Mouse (Mus musculus) stomach, embryonic 14.5 days (tissue): Measurements from ENCODE around the gene Ms4a4d. TPM values are rescaled to one million over a fixed set of nuclear protein-coding genes. Genes with fewer than 3 reads are reported as not detected.
"Not testable (repeated sequence)": the region's sequence is repeated elsewhere in the genome, so short reads cannot be mapped to it uniquely, and the experiment has no call there.

ENCODE experiments used
- ATAC-seq: fragments of 200-750 bp; cut with Nextera tagmentation; 2 replicates; pipeline ENCODE4 v1.8.0; 2017; ENCODE audit warnings: low read depth, moderate TSS enrichment; ENCODE audit not compliant: insufficient number of reproducible peaks, insufficient read depth, low FRiP score
- H3K27ac ChIP-seq: fragments of 300-500 bp; sonication (generic); 2 replicates; pipeline ENCODE4 v1.5.1; 2014; ENCODE audit warnings: mild to moderate bottlenecking, low read length, moderate library complexity, mixed read lengths
- H3K27me3 ChIP-seq: fragments of 300-500 bp; sonication (generic); 2 replicates; pipeline ENCODE4 v1.6.1; 2014; ENCODE audit warnings: low read length, control low read depth, mixed read lengths; ENCODE audit not compliant: control insufficient read depth, insufficient read depth
- H3K36me3 ChIP-seq: fragments of 300-500 bp; sonication (generic); 2 replicates; pipeline ENCODE4 v1.6.1; 2014; ENCODE audit warnings: mild to moderate bottlenecking, control low read depth, low read length, moderate library complexity, mixed read lengths; ENCODE audit not compliant: control insufficient read depth, insufficient read depth
- H3K4me1 ChIP-seq: fragments of 300-500 bp; sonication (generic); 2 replicates; pipeline ENCODE4 v1.6.1; 2014; ENCODE audit warnings: low read length, control low read depth, mixed read lengths; ENCODE audit not compliant: control insufficient read depth, insufficient read depth
- H3K4me2 ChIP-seq: fragments of 300-500 bp; sonication (generic); replicated peaks from 2 replicates; pipeline ENCODE4 v1.6.1; 2014; ENCODE audit warnings: low read depth, low read length, control low read depth
- H3K4me3 ChIP-seq: fragments of 300-500 bp; sonication (generic); 2 replicates; pipeline ENCODE4 v1.5.1; 2014; ENCODE audit warnings: low read depth, low read length, control low read depth
- H3K9ac ChIP-seq: fragments of 300-500 bp; sonication (generic); replicated peaks from 2 replicates; pipeline ENCODE4 v1.6.1; 2014; ENCODE audit warnings: low read depth, mild to moderate bottlenecking, control low read depth, low read length, moderate library complexity, mixed read lengths
- H3K9me3 ChIP-seq: fragments of 300-500 bp; sonication (generic); 2 replicates; pipeline ENCODE4 v1.6.1; 2016; ENCODE audit warnings: low read depth, low read length, control low read depth; ENCODE audit not compliant: control insufficient read depth
- WGBS: fragments of 180-500 bp; shearing (Covaris S2); extraction: QIAGEN DNeasy Blood & Tissue Kit; methylation state at CpG from one replicate; pipeline ENCODE4 v1.1.7; 2014; 5-methylcytosine and 5-hydroxymethylcytosine counted together
- polyA plus RNA-seq: library from polyadenylated mRNA; unstranded; fragments of >200 nt; fragmentation: Nextera tagmentation; extraction: Ambion mirVana; gene quantifications from 2 replicates; pipeline ENCODE4 v1.2.1, GENCODE M21; 2014

The Ms4a4d gene
- polyA plus RNA-seq, 1 experiment from 2014 or later, result 2.1 TPM

DNA sequence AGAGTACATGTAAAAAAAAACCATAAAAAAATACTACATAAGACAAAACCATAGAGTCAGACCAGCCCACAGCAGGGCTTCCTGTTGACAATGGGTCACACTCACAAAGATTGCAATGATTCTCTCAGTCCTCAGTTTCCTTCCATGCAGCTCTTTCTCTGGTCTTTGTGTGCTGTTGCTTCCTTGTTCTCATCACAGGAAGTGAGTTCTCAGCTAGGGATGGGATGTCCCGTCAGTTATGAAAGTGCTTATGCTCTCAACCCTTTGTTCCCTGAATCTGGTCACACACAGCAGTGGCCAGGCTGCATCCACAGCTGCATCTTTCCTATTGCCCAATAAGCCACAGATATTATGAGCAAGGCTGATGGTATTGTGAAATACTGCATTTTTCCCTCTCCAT lies 23.1 kb upstream of the Ms4a4d start:
- no peak overlapping the region for H3K9ac ChIP-seq
- no peaks in the 10 kb centered on the region for H3K4me1 ChIP-seq
- H3K4me2 ChIP-seq, result no peak overlapping the region
- no peaks in the 10 kb centered on the region for H3K27me3 ChIP-seq
- 71% methylated on average over 1 of the region's 1 CpGs for WGBS
- no peak for ATAC-seq
- H3K9me3 ChIP-seq, result no peaks in the 10 kb centered on the region
- no peaks in the 10 kb centered on the region for H3K36me3 ChIP-seq
- H3K27ac ChIP-seq, result no peak overlapping the region
- H3K4me3 ChIP-seq, result no peak overlapping the region

DNA sequence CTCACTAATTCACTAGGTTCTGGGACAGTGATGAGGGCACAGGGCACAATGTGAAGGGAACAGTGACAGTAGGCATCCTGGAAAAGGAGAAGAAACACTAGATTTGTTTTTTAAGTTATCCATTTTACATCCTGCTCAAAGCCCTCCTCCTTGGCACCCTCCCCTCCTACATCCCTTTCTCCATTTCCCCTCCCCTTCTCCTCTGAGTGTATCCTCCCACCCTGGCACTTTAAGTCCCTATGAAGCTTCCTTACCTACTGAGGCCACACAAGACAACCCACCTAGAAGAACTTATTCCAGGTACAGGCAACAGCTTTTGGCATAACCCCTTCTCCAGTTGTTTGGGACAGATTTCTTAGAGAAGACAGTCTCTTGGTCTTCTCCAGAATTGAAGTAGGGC lies 20.4 kb upstream of the Ms4a4d start, which contains the start of gene Ms4a6b:
Gene Ms4a6b (plus strand): TSS at position 267 of the 400 bp plus-strand sequence.
- no peak within 1 kb of the TSS for H3K4me2 ChIP-seq
- H3K4me1 ChIP-seq, result no peaks in the 10 kb centered on the region
- H3K36me3 ChIP-seq, result no peaks in the 10 kb centered on the region
- no peaks in the 10 kb centered on the region for H3K27me3 ChIP-seq
- no peak within 1 kb of the TSS for H3K27ac ChIP-seq
- no peaks in the 10 kb centered on the region for H3K9me3 ChIP-seq
- H3K9ac ChIP-seq, result no peak within 1 kb of the TSS
- no peak within 1 kb of the TSS for H3K4me3 ChIP-seq
- ATAC-seq, result no peak

DNA sequence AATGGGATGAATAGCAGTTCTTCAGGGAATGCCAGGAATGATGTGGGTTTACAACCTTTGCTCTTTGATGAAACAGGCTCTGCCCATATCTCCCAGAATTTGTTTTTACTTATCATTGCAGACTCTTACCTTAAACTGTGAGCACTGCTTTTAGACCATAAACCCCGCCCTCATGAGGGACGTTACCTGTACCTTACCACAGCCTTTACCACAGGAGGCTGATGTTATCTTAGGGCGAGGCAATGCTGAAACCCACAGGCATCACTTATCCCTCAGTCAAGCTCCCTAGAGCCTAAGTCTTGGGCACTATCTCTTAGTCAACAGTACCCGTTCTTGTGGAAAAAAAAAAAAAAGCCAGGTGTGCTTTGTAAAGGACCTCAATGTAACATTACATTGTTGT lies 19.8 kb upstream of the Ms4a4d start:
- H3K4me2 ChIP-seq, result no peak overlapping the region

DNA sequence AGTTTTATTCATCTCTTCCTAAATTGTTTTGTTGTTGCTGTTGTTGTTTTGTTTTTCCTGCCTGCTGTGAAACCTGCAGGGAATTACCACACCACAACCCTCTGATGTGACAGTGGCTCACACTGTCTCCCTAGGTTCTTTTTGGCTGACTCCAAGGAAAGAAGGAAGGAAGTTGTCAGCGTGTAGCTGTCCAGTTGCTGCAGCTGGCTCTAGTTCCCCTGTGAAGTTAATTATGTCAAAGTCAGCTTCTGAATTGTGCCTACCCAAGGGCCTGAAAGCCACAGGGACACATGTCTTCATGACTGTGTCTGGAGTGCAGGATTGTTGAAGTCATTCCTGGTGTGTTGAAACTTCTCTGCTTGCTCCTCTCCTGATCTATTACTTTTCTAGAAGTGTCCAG lies 19.2 kb upstream of the Ms4a4d start:
- H3K4me2 ChIP-seq, ATAC-seq: not testable (repeated sequence)
- 33% methylated on average over 1 of the region's 1 CpGs for WGBS

More for the DNA sequence above, 19.8 kb upstream of the Ms4a4d start:
- WGBS, result 62% methylated on average over 4 of the region's 4 CpGs
- H3K36me3 ChIP-seq, result no peaks in the 10 kb centered on the region
- ATAC-seq, result 0 out of 2 replicates have a peak, but pooled peaks have one; percentile 33
- no peaks in the 10 kb centered on the region for H3K9me3 ChIP-seq
- H3K27ac ChIP-seq, result no peak overlapping the region
- H3K9ac ChIP-seq, result no peak overlapping the region
- no peak overlapping the region for H3K4me3 ChIP-seq
- no peaks in the 10 kb centered on the region for H3K4me1 ChIP-seq
- H3K27me3 ChIP-seq, result no peaks in the 10 kb centered on the region

DNA sequence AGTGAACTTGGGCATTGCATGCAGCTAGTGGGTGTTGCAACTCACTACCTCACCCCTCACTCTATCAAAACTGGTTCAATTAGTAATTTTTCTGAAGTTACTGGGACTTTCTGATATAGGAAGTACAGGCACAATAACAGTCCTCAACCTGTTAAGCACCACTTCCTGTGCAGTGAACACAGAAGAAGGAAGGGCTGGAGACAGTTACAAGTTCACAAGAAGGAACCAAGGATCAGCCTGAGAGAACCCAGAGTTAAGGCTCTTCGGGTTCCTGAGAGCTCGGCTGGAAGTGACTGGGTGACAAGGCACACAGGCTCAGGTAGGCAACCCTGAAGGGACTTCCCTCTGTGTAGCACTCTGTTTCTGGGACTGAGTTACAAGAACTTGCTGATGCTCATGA lies 18.2 kb upstream of the Ms4a4d start:
- not testable (repeated sequence) for H3K9ac ChIP-seq, H3K4me1 ChIP-seq, H3K9me3 ChIP-seq, H3K36me3 ChIP-seq, H3K27ac ChIP-seq, H3K4me3 ChIP-seq, ATAC-seq, H3K4me2 ChIP-seq, H3K27me3 ChIP-seq
- 76% methylated on average over 2 of the region's 2 CpGs for WGBS

More for the DNA sequence above, 19.2 kb upstream of the Ms4a4d start:
- not testable (repeated sequence) for H3K4me1 ChIP-seq, H3K27ac ChIP-seq, H3K9me3 ChIP-seq, H3K9ac ChIP-seq, H3K4me3 ChIP-seq, H3K27me3 ChIP-seq, H3K36me3 ChIP-seq

DNA sequence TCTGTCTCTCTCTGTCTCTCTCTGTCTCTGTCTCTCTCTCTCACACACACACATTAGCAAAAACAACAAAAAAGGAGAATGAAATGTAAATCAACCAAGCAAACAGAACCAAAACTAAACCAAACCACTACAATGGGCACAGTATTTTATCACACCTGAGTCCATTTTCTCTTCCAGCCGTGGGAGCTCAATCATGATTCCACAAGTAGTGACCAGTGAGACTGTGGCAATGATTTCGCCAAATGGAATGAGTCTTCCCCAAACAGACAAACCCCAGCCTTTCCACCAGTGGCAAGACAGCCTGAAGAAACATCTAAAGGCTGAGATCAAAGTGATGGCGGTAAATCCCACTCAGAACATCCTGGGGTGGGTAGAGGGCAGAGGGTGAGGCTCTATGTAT lies 16.5 kb upstream of the Ms4a4d start:
- Histone ChIP-seq H3K27ac (no peak overlapping the region), H3K36me3 (no peaks in the 10 kb centered on the region), H3K9ac (no peak overlapping the region), H3K9me3 (no peaks in the 10 kb centered on the region), H3K4me3 (no peak overlapping the region), H3K4me1 (no peaks in the 10 kb centered on the region), H3K4me2 (no peak overlapping the region), H3K27me3 (no peaks in the 10 kb centered on the region)
- 86% methylated on average over 3 of the region's 3 CpGs for WGBS
- no peak for ATAC-seq

DNA sequence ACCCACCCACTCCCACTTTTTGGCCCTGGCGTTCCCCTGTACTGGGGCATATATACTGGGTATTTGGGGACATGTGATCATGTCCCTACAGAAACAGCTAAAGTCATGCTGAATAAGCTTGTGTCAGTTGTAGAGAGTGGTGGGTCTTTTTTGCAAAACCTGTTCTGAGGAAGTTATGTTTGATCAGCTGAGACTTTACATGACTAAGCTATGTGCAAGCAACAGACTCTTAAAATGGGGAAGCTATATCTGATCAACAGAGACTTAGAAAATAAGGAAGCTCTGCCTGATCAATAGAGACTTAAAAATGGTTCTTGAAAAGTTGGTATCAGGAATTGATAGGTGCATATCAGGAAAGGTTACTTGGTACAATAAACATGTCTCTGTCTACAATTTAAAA lies 3.2 kb upstream of the Ms4a4d start:
- H3K9me3 ChIP-seq, result no peaks in the 10 kb centered on the region
- H3K4me2 ChIP-seq, result no peak overlapping the region
- H3K27me3 ChIP-seq, result no peaks in the 10 kb centered on the region
- H3K36me3 ChIP-seq, result no peaks in the 10 kb centered on the region
- ATAC-seq, result no peak
- no peak overlapping the region for H3K27ac ChIP-seq
- H3K4me3 ChIP-seq, result no peak overlapping the region
- 73% methylated on average over 1 of the region's 1 CpGs for WGBS
- H3K4me1 ChIP-seq, result no peaks in the 10 kb centered on the region
- H3K9ac ChIP-seq, result no peak overlapping the region

DNA sequence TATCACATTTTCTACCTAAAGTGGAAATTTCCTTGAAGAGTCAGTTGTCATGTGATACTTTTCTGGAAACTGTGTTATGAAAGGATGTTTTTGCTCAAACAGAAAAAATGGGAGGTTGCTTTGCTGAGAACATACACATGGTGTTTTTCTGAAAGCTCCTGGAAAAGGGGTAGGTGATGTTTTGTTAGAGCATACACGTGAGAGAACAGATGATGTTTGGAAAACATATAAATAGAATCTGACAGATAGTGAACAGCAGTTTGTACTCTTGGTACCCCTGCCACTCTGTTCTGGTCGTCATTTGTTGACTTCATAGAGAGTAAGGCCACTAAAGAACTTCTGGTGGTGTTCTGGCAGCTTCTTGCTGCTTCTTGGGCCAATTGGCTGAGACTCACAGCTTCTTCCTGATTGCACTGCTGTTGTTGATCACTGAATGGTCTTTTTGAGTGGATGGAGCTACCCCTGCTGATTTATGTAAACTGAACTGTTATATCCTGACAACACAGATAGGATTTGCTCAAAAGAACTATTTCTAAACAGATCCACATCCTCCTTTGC lies 2.6 kb upstream of the Ms4a4d start:
- no peaks in the 10 kb centered on the region for H3K36me3 ChIP-seq
- H3K9ac ChIP-seq, result no peak overlapping the region
- no peak overlapping the region for H3K4me2 ChIP-seq
- no peaks in the 10 kb centered on the region for H3K27me3 ChIP-seq
- no peak overlapping the region for H3K4me3 ChIP-seq
- H3K9me3 ChIP-seq, result no peaks in the 10 kb centered on the region
- H3K4me1 ChIP-seq, result no peaks in the 10 kb centered on the region
- 30% methylated on average over 2 of the region's 2 CpGs for WGBS
- ATAC-seq, result no peak
- no peak overlapping the region for H3K27ac ChIP-seq

DNA sequence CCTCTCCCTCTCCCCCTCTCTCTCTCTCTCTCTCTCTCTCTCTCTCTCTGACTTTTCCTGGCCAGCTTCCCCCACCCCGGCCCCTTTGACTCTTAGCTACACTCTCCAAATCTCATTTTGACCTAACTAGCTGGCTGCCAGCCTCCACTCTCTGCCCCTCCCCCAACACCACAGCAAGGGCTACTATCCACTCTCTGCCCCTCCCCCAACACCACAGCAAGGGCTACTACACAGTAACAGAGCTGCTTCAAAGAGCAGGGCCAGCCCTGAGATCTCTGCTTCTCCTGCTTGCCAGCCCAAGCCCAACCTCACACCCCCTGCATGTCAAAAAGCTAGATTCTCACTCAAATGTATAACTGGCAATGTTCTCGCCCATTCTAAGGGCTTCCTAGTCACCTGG lies 735 bp downstream of the Ms4a4d start:
- H3K4me2 ChIP-seq, result no peak overlapping the region
- no peaks in the 10 kb centered on the region for H3K27me3 ChIP-seq
- WGBS, result 27% methylated on average over 2 of the region's 2 CpGs
- no peak overlapping the region for H3K9ac ChIP-seq
- no peak for ATAC-seq
- no peaks in the 10 kb centered on the region for H3K9me3 ChIP-seq
- H3K36me3 ChIP-seq, result no peaks in the 10 kb centered on the region
- H3K4me3 ChIP-seq, result no peak overlapping the region
- no peaks in the 10 kb centered on the region for H3K4me1 ChIP-seq
- H3K27ac ChIP-seq, result no peak overlapping the region
